Mouse (Mus musculus) cerebellum, adult 11-12 months (tissue): Measurements from ENCODE around the gene Capns1.
A peak's percentile ranks its signal among the peaks of the same experiment; 100 is the strongest.
"Not testable (repeated sequence)": the region's sequence is repeated elsewhere in the genome, so short reads cannot be mapped to it uniquely, and the experiment has no call there.

Source experiments
- DNase-seq: peaks from one replicate; pipeline ENCODE4 v3.0.0; 2022

Gene Capns1

GRCm38 (mm10) chr7:30200661-30201060, 2.0 kb upstream of the Capns1 start:
- DNase-seq, result peak; percentile 9

GRCm38 (mm10) chr7:30200200-30200599, 1.6 kb upstream of the Capns1 start:
- DNase-seq, result no peak

DNA sequence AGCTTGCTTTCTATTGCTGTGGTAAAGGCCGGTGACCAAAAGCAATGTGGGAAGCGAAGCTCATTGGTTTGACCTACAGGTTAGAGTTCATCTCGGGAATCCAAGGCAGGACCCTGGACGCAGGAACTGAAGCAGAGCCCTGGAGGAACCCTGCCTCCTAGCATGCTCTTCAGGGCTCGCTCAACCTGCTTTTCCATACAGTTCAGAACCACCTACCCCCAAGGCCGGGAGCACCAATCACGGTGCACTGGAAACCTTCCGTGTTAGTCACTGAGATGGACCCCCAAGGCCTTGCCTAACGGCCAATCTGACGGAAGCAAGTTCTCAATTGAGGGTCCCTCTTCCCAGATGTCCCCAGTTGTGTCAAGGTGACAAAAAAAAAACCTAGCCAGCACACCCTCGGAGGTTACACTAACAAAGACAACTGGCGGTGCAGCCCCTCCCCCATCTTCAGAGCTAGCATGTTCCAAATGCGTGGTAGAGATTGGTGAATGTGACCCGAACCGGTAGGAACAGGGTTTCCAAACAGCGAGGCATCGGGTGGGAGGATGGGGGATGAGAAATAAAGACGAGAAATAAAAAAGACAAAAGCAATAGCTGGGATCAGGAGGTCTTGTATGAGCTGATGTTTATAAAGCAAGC, 1.0 kb upstream of the Capns1 start:
- peak; percentile 29 for DNase-seq

- DNase-seq, result no peak
Measured at GRCm38 (mm10) chr7:30197592-30198129, 950 bp downstream of the Capns1 start.

DNA sequence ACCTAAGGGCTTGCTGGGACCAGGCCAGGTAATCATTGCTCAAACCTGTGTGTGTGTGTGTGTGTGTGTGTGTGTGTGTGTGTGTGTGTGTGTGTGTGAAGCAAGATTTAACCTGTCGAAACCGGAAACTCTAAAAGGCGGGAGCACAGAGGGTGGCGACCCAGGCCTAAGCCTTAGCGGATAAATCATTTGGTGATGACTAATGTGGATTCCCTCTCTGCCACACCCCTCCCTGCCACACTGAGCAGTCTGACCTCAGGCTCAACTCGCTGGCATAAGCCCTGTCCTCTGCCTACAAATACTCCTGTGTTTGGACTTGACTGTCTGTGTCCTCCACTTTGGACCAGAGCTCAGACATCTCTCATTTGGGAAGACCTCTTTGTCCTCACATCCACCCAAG, 2.4 kb downstream of the Capns1 start:
- DNase-seq, result peak; percentile 49

GRCm38 (mm10) chr7:30195461-30195860, 3.1 kb downstream of the Capns1 start:
- peak; percentile 54 for DNase-seq

- DNase-seq, result peak; percentile 96
Measured at GRCm38 (mm10) chr7:30194884-30195283, 3.7 kb downstream of the Capns1 start.

DNA sequence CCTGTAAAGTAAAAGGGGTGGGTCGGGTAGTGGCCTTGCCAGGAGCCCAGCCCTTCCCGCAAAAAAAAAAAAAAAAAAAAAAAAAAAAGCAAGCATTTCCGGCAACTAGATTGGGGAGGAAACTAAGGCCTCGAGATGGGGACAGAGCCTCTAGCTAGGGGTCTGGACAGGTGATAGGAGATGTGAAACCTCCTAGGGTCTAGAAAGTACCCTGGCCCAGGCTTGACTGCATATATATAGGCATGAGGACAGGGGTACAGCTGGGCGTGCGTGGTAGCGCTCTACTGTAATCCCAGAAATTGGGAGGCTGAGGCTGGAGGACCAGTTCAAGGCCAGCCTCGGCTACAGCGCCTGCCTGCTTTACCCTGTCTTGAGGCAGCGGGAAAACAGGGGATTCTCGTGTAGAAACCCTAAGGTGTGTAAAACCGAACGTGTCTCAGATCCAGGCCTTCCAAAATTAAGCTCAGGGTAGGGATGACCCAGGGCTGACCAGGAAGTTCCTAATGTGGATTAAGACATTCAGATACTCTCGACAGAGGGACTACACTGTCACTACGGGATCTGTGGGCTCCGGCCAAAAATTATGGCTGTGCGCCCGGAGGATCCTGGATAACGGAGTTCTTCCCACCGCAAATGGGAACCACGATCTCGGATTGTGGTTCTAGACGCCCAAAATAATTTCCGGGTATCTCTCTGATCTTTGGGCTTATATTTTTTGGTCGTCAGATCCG, 4.3 kb downstream of the Capns1 start:
- peak; percentile 68 for DNase-seq

DNA sequence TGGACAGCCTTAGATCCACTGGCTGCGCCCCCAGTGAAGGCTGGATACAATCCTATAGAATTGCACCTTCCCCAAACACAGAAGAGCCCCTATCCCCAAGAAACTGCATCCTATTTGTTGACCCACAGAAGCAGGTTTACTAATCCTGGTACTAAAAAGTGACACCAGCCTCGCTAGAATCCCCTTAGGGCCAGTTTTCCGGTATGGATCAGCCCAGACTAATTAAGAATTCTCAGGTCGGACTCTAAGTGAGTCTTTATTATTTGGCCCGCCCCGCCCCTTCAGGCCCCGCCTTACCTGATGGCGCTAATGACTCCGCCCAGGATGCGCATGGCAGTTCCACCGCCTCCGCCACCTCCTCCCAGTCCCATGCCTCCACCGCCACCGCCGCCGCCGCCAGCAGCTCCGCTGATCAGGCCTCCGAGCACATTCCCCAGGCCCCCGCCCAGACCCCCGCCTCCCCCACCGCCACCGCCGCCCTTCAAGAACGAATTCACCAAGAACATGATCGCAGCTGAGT, 5.0 kb downstream of the Capns1 start:
- DNase-seq, result peak; percentile 86

GRCm38 (mm10) chr7:30193013-30193412, 5.6 kb downstream of the Capns1 start:
- peak; percentile 46 for DNase-seq

DNA sequence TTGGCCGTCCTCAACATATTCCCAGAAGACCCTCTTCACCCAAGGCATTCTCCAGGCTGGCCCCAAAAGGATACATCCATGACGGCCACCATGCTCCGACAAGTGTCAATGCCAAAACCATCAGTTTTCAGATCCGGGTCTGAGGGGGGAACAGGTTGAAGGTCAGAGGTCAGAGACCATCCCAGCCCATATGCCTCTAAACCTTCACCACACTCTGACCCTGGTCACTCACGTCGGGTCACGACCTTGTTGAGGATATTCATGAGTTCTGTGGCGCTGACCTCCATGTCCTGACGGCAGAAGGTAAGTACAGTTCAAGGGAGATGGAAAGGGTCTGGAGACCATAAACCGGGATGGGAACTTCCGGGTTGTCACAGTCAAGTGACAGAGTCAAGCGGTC, 6.5 kb downstream of the Capns1 start:
- DNase-seq, result peak; percentile 45

- no peak for DNase-seq
Measured at GRCm38 (mm10) chr7:30189116-30189491, 9.5 kb downstream of the Capns1 start.

DNA sequence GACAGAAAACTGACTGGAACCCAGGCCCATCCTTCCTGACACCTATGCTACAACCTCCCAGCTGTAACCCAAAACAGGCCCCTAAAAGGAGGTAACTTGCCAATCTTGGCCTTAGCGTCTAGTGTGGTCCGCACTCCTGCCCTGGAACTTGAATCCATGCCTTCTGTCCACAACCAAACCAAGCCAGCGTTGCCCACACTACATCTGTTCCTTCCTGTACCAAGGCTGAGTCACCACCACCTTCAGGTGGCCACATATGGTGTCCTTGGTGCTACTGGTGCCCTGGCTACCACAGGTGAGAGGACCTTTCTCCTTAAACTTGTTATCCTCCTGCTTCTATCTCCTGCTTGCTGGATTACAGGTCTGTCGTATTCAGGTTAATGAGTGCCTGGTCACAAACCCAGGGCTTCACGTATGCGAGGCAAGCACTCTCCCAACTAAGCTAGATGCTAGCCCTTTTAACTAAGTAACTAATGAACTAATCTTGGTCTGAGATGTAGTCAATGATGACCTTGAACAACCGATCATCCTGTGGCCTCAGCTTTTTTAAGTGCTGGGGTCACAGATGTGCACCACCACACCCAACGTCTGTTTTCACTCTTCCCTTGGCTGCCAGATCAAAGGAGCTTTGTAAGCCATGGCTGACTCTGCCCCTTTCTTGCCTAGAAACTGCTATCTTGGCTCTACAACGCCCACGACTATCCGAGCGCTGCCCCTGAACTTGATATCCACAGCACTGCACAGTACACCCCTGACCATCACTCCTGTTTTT, 10.1 kb downstream of the Capns1 start:
- DNase-seq, result peak; percentile 44

DNA sequence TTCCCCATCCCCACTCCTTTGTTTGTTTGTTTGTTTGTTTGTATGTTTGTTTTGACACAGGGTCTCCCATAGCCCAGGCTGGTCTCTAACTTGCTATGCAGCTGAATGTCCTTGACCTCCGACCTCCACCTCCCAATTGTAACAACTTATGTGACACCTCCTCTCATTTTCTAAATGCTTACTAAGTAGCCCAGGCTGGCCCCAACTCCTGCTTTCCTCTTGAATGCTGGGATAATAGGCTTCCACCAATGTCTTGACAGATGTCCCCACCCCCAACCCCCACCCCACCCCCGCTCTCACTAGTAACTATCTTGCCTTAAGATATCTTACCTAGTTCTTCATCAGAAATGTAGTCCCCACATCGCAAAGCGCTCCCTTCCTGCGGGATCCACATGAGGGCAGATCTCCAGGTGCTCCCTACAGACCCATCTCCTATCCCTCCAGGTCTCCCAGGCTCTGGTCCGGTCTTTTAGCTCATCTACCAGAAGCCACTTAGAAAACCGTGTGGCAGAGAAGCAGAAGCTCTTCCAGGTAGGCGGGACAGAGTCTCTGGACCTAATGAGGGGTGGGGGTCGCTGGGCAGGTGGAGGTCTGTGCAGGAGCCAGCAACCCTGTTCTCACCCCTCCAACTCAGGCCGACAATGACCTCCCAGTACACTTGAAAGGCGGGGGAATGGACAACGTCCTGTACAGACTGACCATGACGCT, 13.8 kb downstream of the Capns1 start:
- no peak for DNase-seq

- DNase-seq, result peak; percentile 72
Measured at GRCm38 (mm10) chr7:30183879-30184289, 14.7 kb downstream of the Capns1 start, which contains the start of gene Cox7a1. TSS of gene Cox7a1 (plus strand) at chr7:30184144.

GRCm38 (mm10) chr7:30183189-30183588, 15.4 kb downstream of the Capns1 start:
- not testable (repeated sequence) for DNase-seq

DNA sequence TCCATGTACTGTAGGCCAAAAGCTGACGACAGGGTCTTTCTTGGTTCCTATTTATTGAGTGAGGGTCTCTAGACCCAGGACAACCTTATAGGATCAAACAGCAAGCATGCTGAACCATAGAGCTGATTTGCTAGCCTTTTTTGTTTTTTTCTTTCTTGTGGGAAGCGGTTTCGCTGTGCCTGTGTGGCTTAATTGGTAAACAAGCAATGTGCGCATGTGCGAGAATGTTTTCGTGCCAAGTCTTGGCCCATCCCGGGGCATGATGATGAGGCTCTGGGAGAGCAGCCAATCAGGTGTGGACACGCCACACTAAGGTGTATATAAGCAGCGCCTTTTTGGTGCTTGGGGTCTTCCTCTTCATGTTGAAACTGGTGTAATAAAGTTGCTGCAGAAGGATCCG, 16.7 kb downstream of the Capns1 start:
- not testable (repeated sequence) for DNase-seq

- peak; percentile 75 for DNase-seq
Measured at GRCm38 (mm10) chr7:30181308-30181707, 17.3 kb downstream of the Capns1 start.

DNA sequence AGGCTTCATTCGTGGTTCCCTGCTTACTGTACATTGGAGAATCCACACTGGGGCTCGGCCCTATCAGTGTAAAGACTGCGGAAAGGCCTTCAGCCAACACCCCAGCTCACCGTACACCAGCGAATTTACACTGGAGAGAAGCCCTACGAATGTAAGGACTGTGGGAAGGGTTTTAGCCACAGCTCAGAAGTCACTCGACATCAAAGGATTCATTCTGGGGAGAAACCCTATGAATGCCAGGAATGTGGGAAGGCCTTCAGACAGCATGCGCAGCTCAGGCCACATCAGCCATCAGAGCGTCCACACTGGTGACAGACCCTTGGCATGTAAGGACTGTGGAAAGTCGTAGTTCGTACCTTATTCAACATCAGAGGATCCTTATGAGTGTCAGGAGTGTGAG, 20.4 kb downstream of the Capns1 start:
- no peak for DNase-seq

DNA sequence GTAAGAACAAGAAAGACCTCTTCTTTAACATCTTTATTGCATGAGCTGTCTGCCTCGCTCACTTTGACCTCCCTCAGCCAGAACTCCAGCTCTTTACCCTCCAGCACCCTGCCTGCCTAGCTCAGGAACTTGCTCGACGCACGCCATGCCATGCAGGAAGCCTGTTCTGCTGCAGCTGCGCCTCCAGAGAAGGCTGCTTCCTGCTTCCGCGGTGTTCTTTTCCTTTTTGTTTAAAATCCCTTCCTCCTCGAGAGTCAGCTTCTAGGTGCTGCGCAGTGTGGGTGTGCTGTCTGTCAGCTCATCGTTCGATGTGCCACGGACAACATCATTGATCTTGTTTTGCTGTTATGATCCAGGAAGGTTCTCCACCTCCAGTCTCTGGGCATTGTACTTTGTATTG, 22.1 kb downstream of the Capns1 start:
- DNase-seq, result no peak

GRCm38 (mm10) chr7:30170283-30170951, 28.2 kb downstream of the Capns1 start:
- no peak for DNase-seq
